Mouse (Mus musculus) induced T-regulatory cell, adult 2 months (primary cell): ENCODE results near the gene Tbccd1.

ENCODE experiments used
- DNase-seq: peaks from one replicate; pipeline ENCODE4 v3.0.0-alpha.2; 2012; ENCODE audit warnings: low read depth

Gene Tbccd1

GRCm38 (mm10) chr16:22857431-22858113 is at the start of gene Tbccd1, which contains the start of gene Dnajb11:
Gene Tbccd1 (minus strand): TSS chr16:22857669.
Gene Dnajb11 (plus strand): TSS chr16:22857845.
- DNase-seq: peak; percentile 99

GRCm38 (mm10) chr16:22901326-22901725 is 43.9 kb upstream of the Tbccd1 start:
- DNase-seq: no peak

GRCm38 (mm10) chr16:22899866-22900570 is 42.5 kb upstream of the Tbccd1 start:
- DNase-seq: no peak

DNA sequence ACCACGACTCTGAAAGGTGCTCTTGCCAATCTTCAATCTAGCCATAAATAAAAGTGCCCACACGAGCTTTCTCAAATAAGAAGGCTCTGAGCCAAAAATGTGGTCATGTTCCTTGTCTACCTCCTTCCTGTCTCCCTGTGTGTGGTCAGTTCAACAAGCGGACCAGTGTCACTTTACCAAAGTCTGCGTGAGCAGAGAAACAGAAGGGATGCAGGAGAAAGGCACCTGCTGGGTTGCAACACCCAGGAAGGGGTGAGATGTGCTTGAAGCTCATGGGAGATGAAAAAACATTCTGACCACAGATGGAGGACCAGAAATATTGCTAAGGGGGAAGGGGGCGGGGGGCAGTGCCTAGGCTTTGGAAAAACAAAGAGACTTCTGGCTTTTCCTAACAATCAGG is 41.9 kb upstream of the Tbccd1 start:
- DNase-seq: no peak

GRCm38 (mm10) chr16:22896618-22897017 is 39.1 kb upstream of the Tbccd1 start:
- no peak for DNase-seq

GRCm38 (mm10) chr16:22894095-22894494 is 36.6 kb upstream of the Tbccd1 start:
- DNase-seq: no peak

- no peak for DNase-seq
Measured at GRCm38 (mm10) chr16:22891733-22892154, 34.3 kb upstream of the Tbccd1 start.

- DNase-seq: no peak
Measured at GRCm38 (mm10) chr16:22890683-22891510, 33.4 kb upstream of the Tbccd1 start, which contains the start of gene Ahsg. Gene Ahsg (plus strand): TSS chr16:22891277.

- DNase-seq: no peak
Measured at GRCm38 (mm10) chr16:22889716-22890115, 32.2 kb upstream of the Tbccd1 start.

DNA sequence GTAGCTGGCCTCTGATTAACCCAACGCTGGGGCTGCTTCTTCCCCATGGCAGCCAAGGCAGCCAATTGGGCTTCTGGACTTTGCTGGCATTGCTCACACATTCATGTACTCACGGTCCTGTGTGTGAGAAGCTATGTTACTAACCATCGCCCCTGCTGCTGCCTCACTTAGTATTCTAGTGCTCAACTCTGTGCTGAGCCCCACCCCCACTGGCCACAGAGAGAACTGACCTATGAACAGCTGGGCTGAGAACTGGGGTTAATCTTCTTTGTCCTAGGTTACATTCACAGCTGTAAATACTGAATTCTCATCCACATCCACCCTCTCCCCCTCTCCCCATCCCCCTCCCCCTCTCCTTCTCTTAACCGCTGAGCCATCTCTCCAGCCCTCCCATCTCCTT is 31.4 kb upstream of the Tbccd1 start:
- DNase-seq: no peak

- DNase-seq: no peak
Measured at GRCm38 (mm10) chr16:22886726-22887125, 29.3 kb upstream of the Tbccd1 start.

GRCm38 (mm10) chr16:22885356-22885755 is 27.9 kb upstream of the Tbccd1 start:
- DNase-seq: peak; percentile 14

- DNase-seq: peak; percentile 46
Measured at GRCm38 (mm10) chr16:22883441-22883840, 26.0 kb upstream of the Tbccd1 start.

DNA sequence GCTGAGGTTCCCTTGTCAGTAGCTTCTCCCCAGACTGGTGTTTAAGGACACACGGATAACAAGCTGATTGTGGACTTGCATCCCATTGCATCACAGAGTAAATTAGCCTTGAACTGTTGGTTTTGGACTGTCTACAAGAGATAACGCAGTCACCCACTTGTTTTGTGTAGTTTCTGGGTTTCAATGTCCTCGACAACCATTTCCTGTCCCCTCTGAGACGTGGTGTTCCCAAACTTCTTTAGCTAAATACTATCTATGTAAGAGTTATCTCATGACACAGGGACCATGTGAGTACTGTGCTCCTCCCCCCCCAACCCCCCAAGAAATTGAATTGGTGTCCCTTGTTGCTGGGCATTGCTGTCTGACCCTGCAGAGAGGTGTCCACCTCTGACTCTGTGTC is 24.0 kb upstream of the Tbccd1 start:
- no peak for DNase-seq

GRCm38 (mm10) chr16:22880900-22881299 is 23.4 kb upstream of the Tbccd1 start:
- no peak for DNase-seq

- DNase-seq: no peak
Measured at GRCm38 (mm10) chr16:22879945-22880595, 22.6 kb upstream of the Tbccd1 start.

DNA sequence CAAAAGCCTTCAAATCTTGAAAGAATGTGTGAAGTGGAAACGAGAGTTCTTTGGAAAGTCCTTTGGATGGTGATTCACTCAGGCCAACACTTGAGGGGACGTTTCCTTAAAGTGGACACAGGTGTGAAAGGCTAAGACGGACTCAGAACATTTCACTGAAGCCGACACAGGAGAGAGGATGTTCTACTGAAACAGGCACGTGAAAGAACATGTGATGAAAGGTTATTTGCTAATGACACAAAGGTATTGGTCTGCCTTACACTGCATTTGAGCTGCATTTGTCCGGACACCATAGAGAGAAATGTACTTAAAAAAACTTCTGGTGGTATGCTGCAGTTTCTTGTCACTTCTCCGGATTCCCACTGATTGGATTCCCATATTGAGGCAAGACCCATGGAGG is 21.2 kb upstream of the Tbccd1 start:
- no peak for DNase-seq

GRCm38 (mm10) chr16:22877660-22878390 is 20.4 kb upstream of the Tbccd1 start:
- DNase-seq: no peak

- peak; percentile 70 for DNase-seq
Measured at GRCm38 (mm10) chr16:22876218-22877043, 19.0 kb upstream of the Tbccd1 start.

DNA sequence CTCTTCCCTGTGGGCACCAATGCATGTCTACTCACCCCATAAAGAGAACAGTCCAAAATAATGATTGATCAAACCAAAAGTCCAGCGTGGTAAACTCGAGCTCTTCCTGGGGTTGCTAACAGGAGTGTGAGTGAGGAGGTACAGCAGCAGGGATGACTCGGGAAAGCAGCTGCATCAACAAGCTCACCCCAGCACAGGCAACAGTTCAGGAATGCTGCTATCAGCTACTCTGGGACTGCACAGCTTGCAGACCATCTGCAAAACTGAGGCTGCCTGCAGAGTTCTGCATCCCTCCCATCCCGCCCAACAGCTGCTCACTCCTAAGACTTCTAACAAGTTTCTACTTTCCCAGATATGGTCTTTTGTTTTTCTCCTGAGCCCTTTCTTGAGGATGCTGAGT is 15.9 kb upstream of the Tbccd1 start:
- DNase-seq: no peak
